Mouse (Mus musculus) adrenal gland, adult 10 weeks (tissue): ENCODE results near the gene Atm. TPM values are rescaled to one million over a fixed set of nuclear protein-coding genes. Genes with fewer than 3 reads are reported as not detected.

Experiments
- polyA plus RNA-seq: library from polyadenylated mRNA; stranded (reverse); fragments of 350-450 nt; fragmentation: Illumina TruSeq; extraction: RNeasy Lipid Tissue Mini Kit (QIAGEN cat#74804); gene quantifications from one replicate; pipeline ENCODE4 v1.2.3, GENCODE M21; 2014; ENCODE audit warnings: low read depth, low replicate concordance

Gene Atm
- polyA plus RNA-seq, result 18.5 TPM

DNA sequence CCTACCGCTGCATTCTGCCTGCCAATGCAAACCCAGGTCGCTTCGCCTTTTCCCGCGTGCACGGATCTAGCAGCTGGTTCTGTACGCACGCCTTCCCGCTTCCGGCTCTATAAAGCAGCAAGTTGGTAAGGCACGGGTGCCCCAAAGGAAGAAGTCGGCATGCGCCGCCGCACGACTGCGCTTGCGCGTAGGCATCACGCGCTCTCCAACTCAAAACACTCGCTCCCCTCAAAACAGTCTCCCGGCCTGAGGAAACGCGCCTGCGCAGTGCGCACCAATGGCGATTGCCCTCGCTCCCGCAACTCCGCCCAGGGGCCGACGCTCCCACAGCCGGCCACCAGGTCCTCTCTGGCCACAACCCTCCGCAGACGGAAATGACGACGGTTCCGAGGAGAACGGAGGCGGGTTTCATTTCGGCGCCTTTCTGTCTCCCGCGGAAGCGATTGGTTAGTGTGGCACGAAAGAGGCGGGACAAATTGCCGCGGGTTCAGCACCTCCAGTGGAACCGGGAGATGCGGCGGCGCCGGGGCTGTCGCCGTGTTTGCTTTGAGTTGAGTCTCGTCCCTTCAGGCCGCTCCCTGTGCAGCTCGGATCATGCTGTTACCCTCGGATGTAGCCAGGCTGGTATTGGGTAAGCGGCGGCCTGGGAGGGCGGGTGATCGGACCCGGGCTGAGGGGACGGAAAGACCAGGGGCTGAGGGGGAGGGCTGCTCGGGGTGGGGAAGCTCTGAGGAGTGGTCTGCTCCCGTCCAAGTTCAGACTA lies at the start of gene Atm, which contains the start of gene Npat:
Gene Atm (minus strand): TSS at position 183 of the 763 bp plus-strand sequence.
Gene Npat (plus strand): TSS at position 490 of the 763 bp plus-strand sequence.

DNA sequence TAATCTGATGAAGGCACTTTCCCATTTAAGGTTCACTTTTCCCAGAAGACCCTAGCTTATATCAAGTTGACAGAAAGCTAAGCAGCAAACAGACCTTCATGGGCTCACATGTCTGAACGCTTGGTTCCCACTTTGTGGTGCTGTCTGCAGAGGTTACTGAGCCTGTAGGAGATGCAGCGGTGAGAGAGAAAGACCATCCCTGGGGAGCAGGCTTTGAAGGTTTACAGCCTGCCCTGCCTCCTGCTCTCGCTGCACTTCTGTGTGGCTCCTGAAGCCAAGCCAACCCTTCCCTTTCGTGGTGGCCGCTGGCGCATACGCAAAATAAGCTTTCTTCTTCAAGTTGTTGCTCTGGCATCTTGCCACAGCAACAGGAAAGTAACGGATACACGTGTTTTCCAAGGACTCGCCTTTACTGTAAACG lies 134.2 kb downstream of the Atm start, which contains the start of gene 4930550C14Rik:
Gene 4930550C14Rik (plus strand): TSS at position 35 of the 421 bp plus-strand sequence.

Other genes starting within 250 kb of the Atm start
- gene Exph5, start 235.1 kb downstream of the Atm start, polyA plus RNA-seq, result not detected
- 29.9 TPM for gene Kdelc2, start 152.7 kb downstream of the Atm start, polyA plus RNA-seq
- 15.2 TPM for gene 4930550C14Rik, start 134.4 kb downstream of the Atm start, polyA plus RNA-seq
- 34.5 TPM for gene Npat, start 307 bp upstream of the Atm start, polyA plus RNA-seq
- gene Acat1, start 73.6 kb upstream of the Atm start, polyA plus RNA-seq, result 131 TPM
- gene Cul5, start 133.3 kb upstream of the Atm start, polyA plus RNA-seq, result 115 TPM
- 1.9 TPM for gene Rab39, start 169.5 kb upstream of the Atm start, polyA plus RNA-seq
- 1.0 TPM for gene Slc35f2, start 234.8 kb upstream of the Atm start, polyA plus RNA-seq